Mouse (Mus musculus): ENCODE results near the gene Cmas. TPM values are rescaled to one million over a fixed set of nuclear protein-coding genes. Genes with fewer than 3 reads are reported as not detected.

Gene Cmas
- polyA plus RNA-seq, 1 experiment from 2014 or later = 74.7 TPM

- Histone ChIP-seq H3K27me3 (0 out of 2 replicates have a peak, but pooled peaks cover 2% of the 10 kb centered on the region), H3K9ac (no peak overlapping the region), H3K4me3 (no peak overlapping the region), H3K4me1 (no peaks in the 10 kb centered on the region), H3K4me2 (replicated peaks) (no peak overlapping the region), H3K27ac (no peak overlapping the region), H3K36me3 (no peaks in the 10 kb centered on the region), H3K9me3 (no peaks in the 10 kb centered on the region)
- no peak for ATAC-seq (ENCODE audit: low FRiP score, low read depth)
- 45% methylated on average over 8 of the region's 8 CpGs for WGBS
These were observed 21.0 kb upstream of the Cmas start for GRCm38 (mm10) chr6:142735302-142736005.

GRCm38 (mm10) chr6:142738225-142738624, 18.3 kb upstream of the Cmas start:
- 91% methylated on average over 2 of the region's 2 CpGs for WGBS
- H3K36me3 ChIP-seq = no peaks in the 10 kb centered on the region
- H3K27ac ChIP-seq = no peak overlapping the region
- no peak overlapping the region for H3K9ac ChIP-seq
- no peaks in the 10 kb centered on the region for H3K4me1 ChIP-seq
- H3K4me2 ChIP-seq (replicated peaks) = no peak overlapping the region
- 0 out of 2 replicates have a peak, but pooled peaks cover 2% of the 10 kb centered on the region for H3K27me3 ChIP-seq
- no peak for ATAC-seq (ENCODE audit: low FRiP score, low read depth)
- H3K9me3 ChIP-seq = no peaks in the 10 kb centered on the region
- H3K4me3 ChIP-seq = no peak overlapping the region

- H3K27me3 ChIP-seq = 0 out of 2 replicates have a peak, but pooled peaks cover 2% of the 10 kb centered on the region
- no peak overlapping the region for H3K27ac ChIP-seq
- no peaks in the 10 kb centered on the region for H3K4me1 ChIP-seq
- no peak for ATAC-seq (ENCODE audit: low FRiP score, low read depth)
- 80% methylated on average over 6 of the region's 6 CpGs for WGBS
- H3K36me3 ChIP-seq = no peaks in the 10 kb centered on the region
- H3K9ac ChIP-seq = no peak overlapping the region
- no peak overlapping the region for H3K4me3 ChIP-seq
- H3K9me3 ChIP-seq = no peaks in the 10 kb centered on the region
- H3K4me2 ChIP-seq (replicated peaks) = no peak overlapping the region
These were observed 17.8 kb upstream of the Cmas start for GRCm38 (mm10) chr6:142738637-142739036.

GRCm38 (mm10) chr6:142741763-142742162, 14.7 kb upstream of the Cmas start:
- Histone ChIP-seq H3K9me3 (no peaks in the 10 kb centered on the region), H3K27ac (no peak overlapping the region), H3K4me1 (no peaks in the 10 kb centered on the region), H3K4me2 (replicated peaks) (no peak overlapping the region), H3K36me3 (no peaks in the 10 kb centered on the region), H3K4me3 (no peak overlapping the region), H3K27me3 (no peaks in the 10 kb centered on the region), H3K9ac (no peak overlapping the region)
- WGBS = 85% methylated on average over 6 of the region's 6 CpGs
- no peak for ATAC-seq (ENCODE audit: low FRiP score, low read depth)

- 31% methylated on average over 4 of the region's 4 CpGs for WGBS
- no peak for ATAC-seq (ENCODE audit: low FRiP score, low read depth)
These were observed 13.3 kb upstream of the Cmas start for GRCm38 (mm10) chr6:142743193-142743592.

GRCm38 (mm10) chr6:142745484-142745883, 11.0 kb upstream of the Cmas start:
- no peaks in the 10 kb centered on the region for H3K4me1 ChIP-seq
- H3K4me3 ChIP-seq = no peak overlapping the region
- WGBS = 92% methylated on average over 5 of the region's 5 CpGs
- H3K9ac ChIP-seq = no peak overlapping the region
- no peak for ATAC-seq (ENCODE audit: low FRiP score, low read depth)
- H3K27me3 ChIP-seq = no peaks in the 10 kb centered on the region
- H3K4me2 ChIP-seq (replicated peaks) = no peak overlapping the region
- H3K36me3 ChIP-seq = no peaks in the 10 kb centered on the region
- H3K27ac ChIP-seq = no peak overlapping the region
- no peaks in the 10 kb centered on the region for H3K9me3 ChIP-seq

More at GRCm38 (mm10) chr6:142743193-142743592, 13.3 kb upstream of the Cmas start:
- no peaks in the 10 kb centered on the region for H3K36me3 ChIP-seq
- H3K9ac ChIP-seq = no peak overlapping the region
- H3K27me3 ChIP-seq = no peaks in the 10 kb centered on the region
- no peaks in the 10 kb centered on the region for H3K4me1 ChIP-seq
- no peak overlapping the region for H3K27ac ChIP-seq
- H3K4me2 ChIP-seq (replicated peaks) = no peak overlapping the region
- H3K9me3 ChIP-seq = no peaks in the 10 kb centered on the region
- H3K4me3 ChIP-seq = no peak overlapping the region

- Histone ChIP-seq H3K9me3 (no peaks in the 10 kb centered on the region), H3K9ac (no peak overlapping the region), H3K27me3 (no peaks in the 10 kb centered on the region), H3K4me3 (no peak overlapping the region), H3K4me1 (no peaks in the 10 kb centered on the region), H3K36me3 (no peaks in the 10 kb centered on the region), H3K27ac (no peak overlapping the region), H3K4me2 (replicated peaks) (no peak overlapping the region)
- 77% methylated on average over 7 of the region's 7 CpGs for WGBS
- ATAC-seq (ENCODE audit: low FRiP score, low read depth) = no peak
These were observed 9.7 kb upstream of the Cmas start for GRCm38 (mm10) chr6:142746765-142747164.

- Histone ChIP-seq H3K4me3 (no peak overlapping the region), H3K27ac (no peak overlapping the region), H3K4me2 (replicated peaks) (no peak overlapping the region), H3K36me3 (no peaks in the 10 kb centered on the region), H3K9ac (no peak overlapping the region), H3K4me1 (no peaks in the 10 kb centered on the region), H3K9me3 (no peaks in the 10 kb centered on the region), H3K27me3 (no peaks in the 10 kb centered on the region)
- 75% methylated on average over 2 of the region's 2 CpGs for WGBS
- ATAC-seq (ENCODE audit: low FRiP score, low read depth) = no peak
These were observed 9.3 kb upstream of the Cmas start for GRCm38 (mm10) chr6:142747165-142747564.

GRCm38 (mm10) chr6:142748057-142748708, 8.3 kb upstream of the Cmas start:
- Histone ChIP-seq H3K9me3 (no peaks in the 10 kb centered on the region), H3K27ac (no peak overlapping the region), H3K9ac (no peak overlapping the region), H3K4me1 (no peaks in the 10 kb centered on the region), H3K4me2 (replicated peaks) (no peak overlapping the region), H3K4me3 (no peak overlapping the region), H3K36me3 (no peaks in the 10 kb centered on the region), H3K27me3 (peaks cover 4% of the 10 kb centered on the region; the same call in 1 of the 2 replicates)
- ATAC-seq (ENCODE audit: low FRiP score, low read depth) = no peak
- WGBS = 74% methylated on average over 8 of the region's 8 CpGs

- Histone ChIP-seq H3K4me2 (replicated peaks) (no peak overlapping the region), H3K9ac (no peak overlapping the region), H3K36me3 (no peaks in the 10 kb centered on the region), H3K4me1 (no peaks in the 10 kb centered on the region), H3K27ac (no peak overlapping the region), H3K27me3 (peaks cover 27% of the 10 kb centered on the region), H3K4me3 (no peak overlapping the region), H3K9me3 (no peaks in the 10 kb centered on the region)
- no peak for ATAC-seq (ENCODE audit: low FRiP score, low read depth)
- WGBS = 48% methylated on average over 9 of the region's 9 CpGs
These were observed 5.1 kb upstream of the Cmas start for GRCm38 (mm10) chr6:142751365-142751764.

GRCm38 (mm10) chr6:142752331-142753246, 3.9 kb upstream of the Cmas start:
- Histone ChIP-seq H3K9me3 (no peaks in the 10 kb centered on the region), H3K4me1 (peaks cover 5% of the 10 kb centered on the region), H3K4me2 (replicated peaks) (no peak overlapping the region), H3K4me3 (no peak overlapping the region), H3K27me3 (peaks cover 27% of the 10 kb centered on the region), H3K27ac (no peak overlapping the region), H3K36me3 (no peaks in the 10 kb centered on the region), H3K9ac (no peak overlapping the region)
- no peak for ATAC-seq (ENCODE audit: low FRiP score, low read depth)
- 37% methylated on average over 14 of the region's 14 CpGs for WGBS

All from limb, embryonic 13.5 days (tissue).